Mouse (Mus musculus) forebrain, embryonic 14.5 days (tissue): ENCODE measurements around the gene Tmem86b. TPM values are rescaled to one million over a fixed set of nuclear protein-coding genes. Genes with fewer than 3 reads are reported as not detected.
"Not testable (repeated sequence)": the region's sequence is repeated elsewhere in the genome, so short reads cannot be mapped to it uniquely, and the experiment has no call there.

Experiments
- ATAC-seq: fragments of 200-750 bp; cut with Nextera tagmentation; 2 replicates; pipeline ENCODE4 v1.8.0; 2017; ENCODE audit warnings: mild to moderate bottlenecking, moderate library complexity
- DNase-seq: peaks from one replicate; pipeline ENCODE4 v3.0.0-alpha.2; 2015; ENCODE audit warnings: low spot score
- H3K27ac ChIP-seq: fragments of 300-500 bp; sonication (generic); 2 replicates; pipeline ENCODE4 v1.5.1; 2014; ENCODE audit warnings: low read depth, mild to moderate bottlenecking, control low read depth, low read length, moderate library complexity
- H3K27me3 ChIP-seq: fragments of 300-500 bp; sonication (generic); replicated peaks from 2 replicates; pipeline ENCODE4 v1.6.1; 2014; ENCODE audit warnings: low read length, control low read depth, mixed read lengths; ENCODE audit not compliant: control insufficient read depth, insufficient read depth
- H3K36me3 ChIP-seq: fragments of 300-500 bp; sonication (generic); 2 replicates; pipeline ENCODE4 v1.6.1; 2014; ENCODE audit warnings: low read length, control low read depth; ENCODE audit not compliant: control insufficient read depth, insufficient read depth
- H3K4me1 ChIP-seq: fragments of 300-500 bp; sonication (generic); 2 replicates; pipeline ENCODE4 v1.6.1; 2014; ENCODE audit warnings: antibody characterized with exemption, low read length, control low read depth; ENCODE audit not compliant: control insufficient read depth, insufficient read depth
- H3K4me2 ChIP-seq: fragments of 300-500 bp; sonication (generic); 2 replicates; pipeline ENCODE4 v1.6.1; 2014; ENCODE audit warnings: mild to moderate bottlenecking, control low read depth, low read length
- H3K4me3 ChIP-seq: fragments of 300-500 bp; sonication (generic); 2 replicates; pipeline ENCODE4 v1.5.1; 2014; ENCODE audit warnings: low read depth, low read length, control low read depth
- H3K9ac ChIP-seq: fragments of 300-500 bp; sonication (generic); 2 replicates; pipeline ENCODE4 v1.6.1; 2014; ENCODE audit warnings: mild to moderate bottlenecking, low read length, control low read depth, moderate library complexity
- H3K9me3 ChIP-seq: fragments of 300-500 bp; sonication (generic); replicated peaks from 2 replicates; pipeline ENCODE4 v1.6.1; 2016; ENCODE audit warnings: low read length, control low read depth, mixed read lengths; ENCODE audit not compliant: control insufficient read depth
- WGBS: fragments of 180-500 bp; shearing (Covaris S2); extraction: QIAGEN DNeasy Blood & Tissue Kit; methylation state at CpG from one replicate; pipeline ENCODE4 v1.1.7; 2014; 5-methylcytosine and 5-hydroxymethylcytosine counted together
- polyA plus RNA-seq: library from polyadenylated mRNA; unstranded; fragments of >200 nt; fragmentation: Nextera tagmentation; extraction: Ambion mirVana; gene quantifications from 2 replicates; pipeline ENCODE4 v1.2.1, GENCODE M21; 2014

Gene Tmem86b
- polyA plus RNA-seq, 1 experiment from 2014 or later, result 2.6 TPM

DNA sequence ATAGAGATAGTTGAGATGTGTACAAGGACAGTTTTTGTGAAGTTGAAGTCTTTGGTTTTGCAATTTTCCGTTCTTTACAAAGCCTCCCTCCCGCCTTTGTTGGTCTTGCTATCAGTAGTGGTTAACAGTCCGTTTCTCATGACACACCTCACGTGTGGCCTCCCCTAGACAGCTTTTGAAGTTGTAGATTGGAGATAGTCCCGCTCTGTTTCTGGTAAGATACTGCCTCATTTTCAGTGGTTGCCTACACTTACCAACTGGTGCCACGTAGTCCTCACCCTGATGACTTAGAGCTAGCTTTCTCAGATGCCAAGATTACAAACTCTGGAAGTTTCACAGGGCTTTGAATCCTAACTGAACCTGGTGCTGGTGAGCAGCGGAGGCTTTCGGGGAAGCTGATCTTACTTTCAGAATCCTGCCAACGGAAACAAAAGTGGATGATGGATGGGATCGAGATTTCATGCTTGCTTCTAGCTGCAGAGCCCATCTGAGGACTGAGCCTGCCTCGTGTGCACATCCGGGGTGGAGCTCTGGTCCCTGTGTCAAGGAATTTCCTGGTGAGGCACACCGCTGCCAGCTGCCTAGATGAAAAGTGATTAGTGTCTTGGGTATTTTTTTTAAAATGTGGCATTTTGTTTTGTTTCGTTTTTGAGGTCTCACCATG lies 17.4 kb downstream of the Tmem86b start:
- H3K36me3 ChIP-seq, result no peaks in the 10 kb centered on the region
- H3K9ac ChIP-seq, result no peak overlapping the region
- ATAC-seq, result no peak
- H3K4me2 ChIP-seq, result no peak overlapping the region
- no peaks in the 10 kb centered on the region for H3K27me3 ChIP-seq
- H3K4me1 ChIP-seq, result no peaks in the 10 kb centered on the region
- DNase-seq, result no peak
- 87% methylated on average over 14 of the region's 14 CpGs for WGBS
- no peak overlapping the region for H3K27ac ChIP-seq
- no peak overlapping the region for H3K4me3 ChIP-seq
- no peaks in the 10 kb centered on the region for H3K9me3 ChIP-seq

DNA sequence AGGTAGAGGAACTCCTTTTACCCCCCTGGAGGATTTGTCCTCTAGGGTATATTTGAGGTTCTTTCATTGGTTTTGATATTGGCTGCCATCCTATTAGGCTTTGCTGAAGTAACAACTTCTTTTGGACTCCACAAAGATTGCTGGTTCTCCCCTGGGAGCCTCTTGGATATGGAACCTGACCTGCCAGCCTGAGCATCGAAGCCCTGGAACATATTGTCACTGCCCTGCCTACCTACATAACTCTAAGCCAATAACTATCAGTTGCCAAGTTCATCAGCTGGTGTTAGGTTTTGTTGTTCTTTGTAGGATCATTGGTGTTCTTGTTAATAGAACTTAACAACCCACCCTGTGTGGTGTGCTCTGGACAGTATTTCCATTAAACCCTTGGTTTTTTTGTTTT lies 18.3 kb downstream of the Tmem86b start:
- no peaks in the 10 kb centered on the region for H3K4me1 ChIP-seq
- no peaks in the 10 kb centered on the region for H3K9me3 ChIP-seq
- no peak for DNase-seq
- no peak overlapping the region for H3K4me2 ChIP-seq
- H3K27me3 ChIP-seq, result no peaks in the 10 kb centered on the region
- no peaks in the 10 kb centered on the region for H3K36me3 ChIP-seq
- H3K4me3 ChIP-seq, result no peak overlapping the region
- ATAC-seq, result no peak
- no peak overlapping the region for H3K9ac ChIP-seq
- no peak overlapping the region for H3K27ac ChIP-seq
- WGBS, result 92% methylated on average over 1 of the region's 1 CpGs

GRCm38 (mm10) chr7:4612386-4612785 lies 18.8 kb downstream of the Tmem86b start:
- Histone ChIP-seq H3K27ac (no peak overlapping the region), H3K4me1 (no peaks in the 10 kb centered on the region), H3K4me2 (no peak overlapping the region), H3K4me3 (no peak overlapping the region), H3K9me3 (no peaks in the 10 kb centered on the region), H3K36me3 (no peaks in the 10 kb centered on the region), H3K27me3 (no peaks in the 10 kb centered on the region), H3K9ac (no peak overlapping the region)
- no peak for ATAC-seq
- no peak for DNase-seq
- WGBS, result 60% methylated on average over 8 of the region's 8 CpGs

DNA sequence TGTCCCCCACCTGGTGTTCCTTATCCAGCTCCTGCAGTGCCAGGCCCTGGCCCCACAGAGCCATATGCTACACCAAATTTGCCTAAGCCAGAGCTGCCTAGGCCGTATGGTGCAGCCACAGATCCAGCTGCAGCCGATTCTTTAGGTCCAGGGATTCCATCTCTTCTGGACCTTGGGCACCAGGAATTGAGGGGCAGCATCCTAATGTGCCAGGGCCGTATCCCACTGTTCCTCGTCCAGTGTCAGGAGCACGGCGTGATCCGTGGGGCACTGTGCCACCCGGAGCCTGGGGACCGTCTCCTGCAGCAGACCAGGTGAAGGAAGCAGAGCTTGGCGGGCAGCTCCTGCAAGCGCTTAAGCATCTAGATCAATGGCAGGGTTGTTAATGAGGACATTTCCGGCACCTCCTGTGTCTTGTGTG lies 19.3 kb downstream of the Tmem86b start:
- 89% methylated on average over 12 of the region's 12 CpGs for WGBS

GRCm38 (mm10) chr7:4611511-4611910 lies 19.7 kb downstream of the Tmem86b start:
- Histone ChIP-seq H3K4me1 (no peaks in the 10 kb centered on the region), H3K4me3 (no peak overlapping the region), H3K9ac (no peak overlapping the region), H3K36me3 (no peaks in the 10 kb centered on the region), H3K27me3 (no peaks in the 10 kb centered on the region), H3K4me2 (no peak overlapping the region), H3K27ac (no peak overlapping the region), H3K9me3 (no peaks in the 10 kb centered on the region)
- no peak for ATAC-seq
- WGBS, result 81% methylated on average over 12 of the region's 12 CpGs
- DNase-seq, result no peak

More for the DNA sequence above, 19.3 kb downstream of the Tmem86b start:
- DNase-seq (no peak), ATAC-seq (no peak)
- no peak overlapping the region for H3K4me2 ChIP-seq
- H3K4me3 ChIP-seq, result no peak overlapping the region
- H3K9me3 ChIP-seq, result no peaks in the 10 kb centered on the region
- H3K36me3 ChIP-seq, result no peaks in the 10 kb centered on the region
- no peaks in the 10 kb centered on the region for H3K27me3 ChIP-seq
- H3K27ac ChIP-seq, result no peak overlapping the region
- H3K4me1 ChIP-seq, result no peaks in the 10 kb centered on the region
- H3K9ac ChIP-seq, result no peak overlapping the region

- Histone ChIP-seq H3K27me3 (no peaks in the 10 kb centered on the region), H3K36me3 (no peaks in the 10 kb centered on the region), H3K4me2 (no peak overlapping the region), H3K9ac (no peak overlapping the region), H3K4me1 (no peaks in the 10 kb centered on the region), H3K9me3 (no peaks in the 10 kb centered on the region), H3K4me3 (no peak overlapping the region), H3K27ac (no peak overlapping the region)
- WGBS, result 72% methylated on average over 5 of the region's 5 CpGs
- no peak for DNase-seq
- no peak for ATAC-seq
Measured at GRCm38 (mm10) chr7:4608002-4608401, 23.2 kb downstream of the Tmem86b start.

GRCm38 (mm10) chr7:4603873-4604272 lies 27.3 kb downstream of the Tmem86b start, which contains the start of gene Ptprh:
Gene Ptprh (minus strand): TSS chr7:4604041.
- ATAC-seq, result no peak
- no peaks in the 10 kb centered on the region for H3K36me3 ChIP-seq
- H3K27me3 ChIP-seq, result no peaks in the 10 kb centered on the region
- no peak for DNase-seq
- H3K9me3 ChIP-seq, result no peaks in the 10 kb centered on the region
- 81% methylated on average over 6 of the region's 6 CpGs for WGBS
- H3K4me2 ChIP-seq, result no peak within 1 kb of the TSS
- H3K9ac ChIP-seq, result no peak within 1 kb of the TSS
- H3K4me1 ChIP-seq, result no peaks in the 10 kb centered on the region
- no peak within 1 kb of the TSS for H3K4me3 ChIP-seq
- no peak within 1 kb of the TSS for H3K27ac ChIP-seq

DNA sequence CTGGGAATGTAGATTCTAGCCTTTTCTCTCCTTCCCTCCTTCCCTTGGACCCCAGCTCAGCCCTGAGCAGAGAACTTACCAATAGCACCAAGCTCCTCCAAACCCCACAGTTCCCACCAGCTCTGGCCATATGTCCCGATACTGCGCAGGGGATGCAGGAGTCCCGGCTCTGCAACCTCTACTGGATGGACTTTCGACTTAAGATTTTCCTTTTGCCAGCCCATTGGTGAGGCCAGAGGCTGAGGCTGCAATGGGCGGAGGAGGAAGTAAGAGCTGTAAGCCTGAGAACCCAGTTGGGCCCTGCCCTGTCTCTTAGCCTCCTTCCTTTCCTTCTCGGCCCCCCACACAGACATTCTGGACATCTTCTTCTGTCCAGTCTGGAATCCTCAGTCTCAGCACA lies 28.3 kb downstream of the Tmem86b start:
- Histone ChIP-seq H3K4me3 (no peak overlapping the region), H3K36me3 (no peaks in the 10 kb centered on the region), H3K4me2 (no peak overlapping the region), H3K9ac (no peak overlapping the region), H3K27me3 (no peaks in the 10 kb centered on the region), H3K27ac (no peak overlapping the region), H3K9me3 (no peaks in the 10 kb centered on the region), H3K4me1 (no peaks in the 10 kb centered on the region)
- ATAC-seq (no peak), DNase-seq (no peak)
- 85% methylated on average over 6 of the region's 6 CpGs for WGBS

DNA sequence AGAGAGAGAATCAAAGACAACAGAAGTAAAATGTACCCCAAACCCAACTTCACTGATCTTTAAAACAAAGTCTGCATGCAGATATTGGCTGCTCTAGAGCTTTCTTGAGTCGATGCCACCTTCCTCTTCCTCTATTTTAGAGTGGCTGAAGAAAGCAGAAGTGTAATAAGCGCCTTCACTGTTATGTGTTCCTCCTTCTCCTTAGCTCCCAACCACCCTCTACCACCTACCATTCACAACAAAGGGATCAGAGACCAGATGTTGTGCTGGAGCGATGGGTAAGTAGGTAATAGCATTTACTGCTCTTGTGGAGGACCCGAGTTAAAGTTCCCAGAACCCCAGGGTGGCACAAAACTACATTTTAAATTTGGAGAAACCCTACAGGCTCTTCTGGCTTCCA lies 34.2 kb downstream of the Tmem86b start:
- not testable (repeated sequence) for H3K9ac ChIP-seq, H3K27ac ChIP-seq, H3K27me3 ChIP-seq, H3K4me3 ChIP-seq, H3K4me1 ChIP-seq, ATAC-seq, H3K36me3 ChIP-seq, H3K4me2 ChIP-seq, H3K9me3 ChIP-seq, DNase-seq
- 76% methylated on average over 4 of the region's 4 CpGs for WGBS
